Mouse (Mus musculus) ES-Bruce4 (cell line): ENCODE results near the gene Fgfr2.

ENCODE experiments used
- CTCF ChIP-seq: IDR thresholded peaks from one replicate; pipeline ENCODE4 v1.8.1; 2011; ENCODE audit warnings: low read depth, low read length
- EP300 ChIP-seq: IDR thresholded peaks from 2 replicates; pipeline ENCODE4 v1.6.1; 2011; ENCODE audit warnings: low read depth, low read length; ENCODE audit not compliant: insufficient read depth
- POLR2A ChIP-seq: IDR thresholded peaks from one replicate; pipeline ENCODE4 v1.8.1; 2011; ENCODE audit warnings: low read length; ENCODE audit not compliant: insufficient read depth

DNA sequence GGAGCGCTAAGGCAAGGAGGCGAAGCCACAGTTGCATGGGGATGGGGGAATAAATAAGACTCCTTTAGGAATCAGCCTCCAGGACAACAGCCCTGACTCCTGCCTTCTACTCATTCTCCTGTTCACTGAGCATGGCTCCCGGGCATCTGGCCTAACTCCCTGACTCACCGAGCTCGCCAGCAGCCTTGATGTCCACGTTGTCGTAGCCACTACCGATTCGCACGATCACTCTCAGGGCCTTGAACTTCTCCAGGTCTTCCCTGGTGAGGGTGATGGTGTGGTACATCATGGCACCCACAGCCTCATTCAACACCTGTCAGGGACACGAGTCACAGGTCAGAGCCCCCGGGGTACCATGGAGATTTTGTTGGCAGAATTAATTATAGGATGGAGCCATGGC lies 124.5 kb downstream of the Fgfr2 start:
- TF ChIP-seq CTCF (no peak), POLR2A (no peak), EP300 (no peak)
